Mouse (Mus musculus): Measurements from ENCODE around the gene Heatr5a.

- TF ChIP-seq POLR2A (IDR thresholded peaks at IDR 0.05; ENCODE audit: insufficient read depth, low read depth, low read length): no peak
- no peak for TF ChIP-seq CTCF (IDR thresholded peaks at IDR 0.05; ENCODE audit: insufficient read depth, low read depth, low read length)
Observed at GRCm38 (mm10) chr12:51855453-51855852, 115.7 kb downstream of the Heatr5a start.

Data from olfactory bulb, adult 2 months (tissue).